Mouse (Mus musculus): ENCODE results near the gene Shc3.

DNA sequence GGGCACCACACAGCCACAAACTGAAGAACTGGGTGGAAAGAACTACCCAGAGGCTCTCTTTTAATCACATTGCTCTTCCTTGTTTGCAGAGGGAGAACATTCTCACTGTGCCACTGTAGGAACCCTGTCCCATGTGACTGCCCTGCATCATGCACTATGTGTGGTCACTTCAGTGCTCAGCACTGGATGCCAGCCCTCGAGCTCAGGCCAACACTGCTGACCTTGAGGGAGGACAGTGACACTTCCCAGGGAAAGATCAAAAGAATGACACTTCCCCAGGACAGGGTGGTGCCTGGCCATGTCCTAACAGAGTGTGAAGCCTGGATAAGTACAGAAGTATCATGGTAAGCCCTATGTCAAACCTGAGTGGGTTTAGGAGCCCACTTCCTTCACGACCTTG lies 13.0 kb upstream of the Shc3 start:
- TF ChIP-seq CTCF (IDR thresholded peaks at IDR 0.05 in 2 of 3, conservative IDR thresholded peaks at IDR 0.05 in 1 of 3; ENCODE audit: control insufficient read depth in 1 of 3, insufficient read depth in 1 of 3, low read depth in 2 of 3, low read length in 3 of 3, poor library complexity in 1 of 3, severe bottlenecking in 1 of 3), result no peak
- TF ChIP-seq CHD2 (IDR thresholded peaks at IDR 0.05; ENCODE audit: low read length), result no peak
- no peak for TF ChIP-seq POLR2A (IDR thresholded peaks at IDR 0.05; ENCODE audit: control insufficient read depth in 1 of 2, insufficient read depth in 1 of 2, low read depth in 1 of 2, low read length in 2 of 2, poor library complexity in 1 of 2)
- TF ChIP-seq USF2 (IDR thresholded peaks at IDR 0.05; ENCODE audit: borderline replicate concordance in 1 of 2, insufficient read depth in 1 of 2, low read depth in 1 of 2, low read length in 2 of 2), result no peak
- no peak for TF ChIP-seq GATA1 (IDR thresholded peaks at IDR 0.05; ENCODE audit: low read depth, low read length)
- no peak for TF ChIP-seq EP300 (IDR thresholded peaks at IDR 0.05; ENCODE audit: low read depth in 1 of 2, low read length in 2 of 2)
- no peak for TF ChIP-seq ELF1 (IDR thresholded peaks at IDR 0.05; ENCODE audit: low read depth, low read length)
- TF ChIP-seq MAX (IDR thresholded peaks at IDR 0.05; ENCODE audit: low read length), result no peak
- no peak for TF ChIP-seq TAL1 (IDR thresholded peaks at IDR 0.05; ENCODE audit: low read length)
- TF ChIP-seq MYC (IDR thresholded peaks at IDR 0.05; ENCODE audit: low read depth, low read length), result no peak
- TF ChIP-seq TBP (IDR thresholded peaks at IDR 0.05; ENCODE audit: low read depth, low read length), result no peak
- no peak for TF ChIP-seq ETS1 (IDR thresholded peaks at IDR 0.05; ENCODE audit: low read depth, low read length)
